Mouse (Mus musculus): Measurements from ENCODE around the gene Nrxn1.
"Not testable (repeated sequence)": the region's sequence is repeated elsewhere in the genome, so short reads cannot be mapped to it uniquely, and the experiment has no call there.

The Nrxn1 gene

GRCm38 (mm10) chr17:90269143-90269542 is 823.7 kb downstream of the Nrxn1 start:
- peak; percentile 40 for DNase-seq (ENCODE audit: low spot score)

DNA sequence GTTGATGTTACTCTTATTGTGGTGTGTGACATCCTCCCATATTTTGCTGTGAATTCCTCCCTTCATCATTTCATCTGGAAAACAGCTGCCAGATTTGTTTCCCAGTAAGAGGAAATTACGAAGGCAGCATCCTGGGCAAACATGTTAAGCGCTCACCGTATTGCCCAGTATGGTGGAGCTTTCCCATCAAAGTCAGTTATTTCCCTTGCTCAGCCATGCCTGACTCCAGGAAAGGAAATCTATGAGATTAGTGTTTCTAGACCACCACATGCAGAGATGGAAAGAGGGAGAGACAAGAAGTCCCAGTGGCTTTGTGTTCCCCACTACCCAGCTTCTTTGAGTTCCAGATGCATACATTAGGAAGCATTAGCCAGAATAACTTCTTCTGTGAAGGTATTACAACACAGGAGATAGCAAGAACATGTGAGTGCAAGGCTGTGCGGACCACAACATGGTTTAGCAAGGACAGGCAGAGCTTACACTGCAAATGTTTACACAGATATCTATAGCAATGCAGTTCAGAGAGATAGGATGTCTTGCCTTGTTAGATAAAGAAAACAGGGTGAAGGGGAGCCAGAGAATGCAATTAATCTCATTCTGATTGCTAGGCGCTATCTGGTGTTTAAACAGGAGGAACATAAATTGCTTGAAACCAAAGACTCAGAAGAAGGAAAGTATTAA is 839.3 kb downstream of the Nrxn1 start:
- peak; percentile 34 for DNase-seq (ENCODE audit: low spot score)

GRCm38 (mm10) chr17:90252196-90252595 is 840.7 kb downstream of the Nrxn1 start:
- DNase-seq (ENCODE audit: low spot score): no peak

GRCm38 (mm10) chr17:90247071-90247849 is 845.6 kb downstream of the Nrxn1 start:
- peak; percentile 23 for DNase-seq (ENCODE audit: low spot score)

- no peak for DNase-seq (ENCODE audit: low spot score)
Measured at GRCm38 (mm10) chr17:90244339-90244738, 848.5 kb downstream of the Nrxn1 start.

- DNase-seq (ENCODE audit: low spot score): no peak
Measured at GRCm38 (mm10) chr17:90238964-90239363, 853.9 kb downstream of the Nrxn1 start.

- DNase-seq (ENCODE audit: low spot score): no peak
Measured at GRCm38 (mm10) chr17:90238517-90238916, 854.4 kb downstream of the Nrxn1 start.

DNA sequence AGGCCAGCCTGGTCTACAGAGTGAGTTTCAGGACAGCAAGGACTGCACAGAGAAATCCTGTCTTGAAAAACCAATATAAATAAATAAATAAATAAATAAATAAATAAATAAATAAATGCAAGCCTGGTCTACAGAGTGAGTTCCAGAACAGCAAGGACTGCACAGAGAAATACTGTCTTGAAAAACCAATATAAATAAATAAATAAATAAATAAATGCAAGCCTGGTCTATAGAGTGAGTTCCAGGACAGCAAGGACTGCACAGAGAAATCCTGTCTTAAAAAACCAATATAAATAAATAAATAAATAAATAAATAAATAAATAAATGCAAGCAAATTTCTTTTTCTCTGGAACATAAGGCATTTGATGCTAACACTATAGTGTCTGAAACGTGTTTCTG is 857.2 kb downstream of the Nrxn1 start:
- not testable (repeated sequence) for DNase-seq (ENCODE audit: low spot score)

- DNase-seq (ENCODE audit: low spot score): no peak
Measured at GRCm38 (mm10) chr17:90234806-90235205, 858.1 kb downstream of the Nrxn1 start.

- no peak for DNase-seq (ENCODE audit: low spot score)
Measured at GRCm38 (mm10) chr17:90208547-90208946, 884.3 kb downstream of the Nrxn1 start.

GRCm38 (mm10) chr17:90207617-90208016 is 885.3 kb downstream of the Nrxn1 start:
- DNase-seq (ENCODE audit: low spot score): no peak

DNA sequence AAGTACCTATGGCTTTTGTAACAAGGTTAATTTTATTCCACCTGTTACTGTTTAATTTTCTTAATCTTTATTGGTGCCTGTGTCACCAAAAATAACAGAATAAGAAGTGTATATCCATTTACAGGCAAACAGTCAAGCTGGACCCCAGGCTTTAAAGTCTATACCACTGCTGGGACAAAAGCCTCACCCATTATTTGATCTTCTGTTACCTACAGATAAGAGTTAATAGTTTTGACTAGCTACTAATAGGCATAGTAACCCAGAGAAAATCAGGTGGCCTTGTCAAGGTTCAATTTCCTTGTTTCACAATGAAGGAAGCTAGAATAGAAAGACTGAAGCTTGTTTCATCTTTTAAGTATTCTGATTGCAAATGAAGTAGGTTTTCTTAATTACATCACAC is 888.9 kb downstream of the Nrxn1 start:
- no peak for DNase-seq (ENCODE audit: low spot score)

DNA sequence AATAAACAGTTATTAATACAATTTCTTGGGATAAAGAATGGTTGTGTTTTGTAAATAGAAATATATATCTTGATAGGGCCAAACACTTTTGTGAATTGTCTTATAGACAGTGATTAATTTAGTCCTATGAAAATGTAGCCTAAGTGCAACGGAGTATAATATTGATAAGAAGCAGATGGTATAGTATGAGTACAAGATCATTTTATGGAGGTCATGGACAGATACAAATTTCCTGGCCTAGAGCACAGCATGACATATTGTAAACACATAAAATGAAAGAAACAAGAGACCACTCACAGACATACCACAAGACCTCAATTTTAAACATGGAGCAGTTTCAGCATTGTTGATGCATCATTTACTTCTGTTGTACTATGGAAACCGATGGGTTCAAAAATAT is 890.1 kb downstream of the Nrxn1 start:
- DNase-seq (ENCODE audit: low spot score): no peak

GRCm38 (mm10) chr17:90196772-90197171 is 896.1 kb downstream of the Nrxn1 start:
- DNase-seq (ENCODE audit: low spot score): peak; percentile 47

- DNase-seq (ENCODE audit: low spot score): peak; percentile 48
Measured at GRCm38 (mm10) chr17:90141602-90142001, 951.3 kb downstream of the Nrxn1 start.

DNA sequence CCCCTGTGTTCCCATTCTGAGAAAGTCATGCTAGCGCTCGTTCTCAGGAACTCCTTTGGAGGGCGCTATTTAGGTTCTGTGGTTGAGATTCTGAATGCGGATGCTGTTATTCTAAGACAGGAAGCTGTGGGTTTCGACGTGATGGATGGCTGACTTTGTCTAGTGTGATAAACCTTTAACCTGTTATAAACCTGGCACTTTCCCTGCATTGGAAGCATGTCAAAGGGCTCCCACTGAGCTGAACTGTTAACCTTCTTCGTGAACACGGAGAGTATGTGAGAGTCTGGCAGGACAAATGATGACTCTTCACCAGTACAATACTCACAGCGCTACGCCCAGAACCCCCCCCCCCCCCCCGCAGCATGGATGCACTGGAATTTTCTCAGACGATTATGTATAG is 962.0 kb downstream of the Nrxn1 start:
- no peak for DNase-seq (ENCODE audit: low spot score)

GRCm38 (mm10) chr17:90129183-90129582 is 963.7 kb downstream of the Nrxn1 start:
- DNase-seq (ENCODE audit: low spot score): no peak

DNA sequence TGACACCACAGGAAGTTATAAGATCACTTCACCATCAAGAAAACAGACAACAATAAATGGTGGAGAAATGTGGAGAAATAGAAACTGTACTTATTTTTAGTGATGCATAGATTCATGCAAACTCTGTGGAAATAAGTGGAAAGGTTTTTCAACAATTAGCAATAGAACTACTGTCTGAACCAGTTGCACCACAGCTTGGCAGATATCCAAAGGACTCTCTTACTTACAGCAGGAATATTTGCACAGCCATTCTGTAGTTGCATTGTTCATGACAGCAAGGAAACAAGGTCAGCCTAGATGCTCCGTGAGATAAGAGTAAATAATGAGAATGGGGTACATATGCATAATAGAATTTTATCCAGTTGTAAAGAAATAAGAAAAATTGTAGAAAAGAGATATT is 965.3 kb downstream of the Nrxn1 start:
- no peak for DNase-seq (ENCODE audit: low spot score)

- DNase-seq (ENCODE audit: low spot score): no peak
Measured at GRCm38 (mm10) chr17:90122796-90123481, 969.9 kb downstream of the Nrxn1 start.

GRCm38 (mm10) chr17:90116241-90116640 is 976.6 kb downstream of the Nrxn1 start:
- DNase-seq (ENCODE audit: low spot score): no peak

DNA sequence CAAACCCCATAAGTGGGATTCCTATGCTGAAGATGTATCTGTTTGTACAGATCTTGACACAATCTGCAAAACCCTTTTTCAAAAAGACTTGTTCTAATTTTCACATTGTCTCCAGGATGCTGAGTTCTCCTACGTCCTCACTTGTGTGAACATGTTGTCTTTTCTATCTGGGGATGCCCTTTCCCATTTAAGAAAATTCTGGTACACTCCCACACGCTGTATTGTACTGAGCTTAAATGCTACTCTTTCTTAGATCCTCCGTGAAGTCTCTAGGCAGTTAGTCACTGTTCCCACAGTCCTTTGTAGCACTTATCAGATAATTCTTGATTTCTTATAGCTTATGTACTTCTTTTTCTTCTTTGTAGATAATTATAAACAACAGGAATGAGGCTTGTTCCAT is 997.9 kb downstream of the Nrxn1 start:
- DNase-seq (ENCODE audit: low spot score): no peak

DNA sequence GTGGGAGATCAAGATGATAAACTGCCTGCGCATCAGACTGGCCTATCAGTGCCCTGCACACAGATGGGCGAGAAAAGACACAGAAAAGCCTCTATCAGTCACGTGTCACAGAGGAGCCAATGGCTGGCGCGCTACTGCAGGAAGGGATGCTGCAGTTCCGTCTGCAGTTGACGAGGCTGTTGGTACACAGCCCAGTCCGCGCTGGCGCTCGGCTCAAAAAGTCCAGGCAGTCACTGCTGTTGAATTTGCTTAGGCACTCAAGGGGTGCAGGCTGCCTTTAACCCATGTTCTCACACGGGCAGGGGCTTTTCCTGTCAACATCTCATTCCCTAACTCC is 1004.6 kb downstream of the Nrxn1 start:
- DNase-seq (ENCODE audit: low spot score): peak; percentile 89
